Mouse (Mus musculus) thymus, postnatal 14 days (tissue): ENCODE results near the gene Tead1.

Source experiments
- DNase-seq: peaks from one replicate; pipeline ENCODE4 v3.0.0; 2021

Gene Tead1

DNA sequence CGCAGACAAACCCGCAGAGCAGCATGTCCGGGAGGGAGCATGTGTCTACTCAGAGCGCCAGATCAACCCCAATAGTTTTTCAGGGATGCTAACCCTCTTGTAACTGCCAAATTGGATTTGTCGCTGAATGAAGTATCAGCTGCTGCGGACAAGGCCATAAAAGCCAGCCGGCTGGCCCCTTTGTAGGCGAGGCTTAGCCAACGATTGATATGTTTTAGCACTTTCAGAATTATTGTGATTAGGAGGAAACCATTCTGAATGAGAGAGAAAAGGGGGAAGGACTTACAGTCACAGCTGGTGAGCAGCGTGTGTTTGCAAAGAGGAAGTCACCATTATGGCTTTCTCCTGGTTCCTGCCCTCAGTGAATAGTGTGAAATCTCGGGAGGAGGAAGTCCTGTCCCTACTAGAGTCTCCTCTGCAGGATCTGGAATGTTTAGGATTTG lies 146.2 kb downstream of the Tead1 start:
- DNase-seq, result no peak

- no peak for DNase-seq
Measured at GRCm38 (mm10) chr7:112826114-112826911, 147.2 kb downstream of the Tead1 start.

DNA sequence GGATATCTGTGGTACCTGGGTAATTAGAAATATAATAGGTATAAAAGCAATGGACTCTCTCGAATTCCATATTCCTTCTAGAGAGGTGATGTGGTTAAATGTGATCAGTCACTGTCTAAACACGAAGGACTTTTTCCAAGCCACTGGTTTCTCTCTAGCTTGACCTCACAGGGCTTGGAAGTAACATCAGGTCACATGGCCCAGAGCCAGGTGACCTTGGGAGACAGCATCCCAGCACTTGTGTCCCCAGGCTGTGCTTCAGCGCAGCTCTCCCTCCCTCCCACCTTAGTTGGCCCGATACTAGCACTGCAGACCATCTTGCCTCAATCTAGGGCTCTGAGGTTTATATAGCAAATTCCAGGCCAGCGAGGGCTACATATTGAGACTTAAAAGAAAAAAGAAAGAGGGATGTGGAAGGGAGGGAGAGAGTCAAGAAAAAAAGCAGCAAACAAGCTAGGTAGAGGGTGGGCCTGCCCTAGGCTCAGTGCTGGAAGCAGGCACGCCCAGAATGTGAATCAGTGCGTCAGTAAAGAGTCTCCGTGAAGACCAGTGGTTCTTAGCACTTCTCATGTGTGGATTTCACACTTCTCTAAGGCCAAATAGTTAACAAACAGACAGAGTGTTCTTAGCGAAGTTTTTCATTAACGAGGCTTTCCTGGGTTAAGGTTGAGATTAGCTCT lies 149.0 kb downstream of the Tead1 start:
- no peak for DNase-seq

GRCm38 (mm10) chr7:112828696-112829022 lies 149.5 kb downstream of the Tead1 start:
- DNase-seq, result no peak

DNA sequence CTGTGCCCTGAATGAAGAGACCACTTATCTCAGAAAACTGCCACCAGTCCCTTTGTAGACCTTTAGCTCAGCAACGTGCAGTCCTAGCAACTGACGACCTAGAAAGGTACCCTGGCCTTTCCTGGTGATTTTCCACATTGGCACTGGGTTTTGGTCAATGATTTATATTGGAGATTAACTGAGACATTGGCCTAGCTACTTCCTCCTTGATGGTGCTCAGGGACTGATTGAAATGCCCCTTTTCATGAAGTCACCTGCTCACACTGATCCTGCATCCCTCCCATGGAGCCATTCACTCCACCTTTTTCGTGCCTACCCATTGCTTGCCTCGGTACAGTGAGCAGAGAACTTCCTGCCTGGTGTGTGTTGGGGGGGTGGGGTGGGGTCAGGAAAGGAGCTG lies 151.8 kb downstream of the Tead1 start:
- no peak for DNase-seq

DNA sequence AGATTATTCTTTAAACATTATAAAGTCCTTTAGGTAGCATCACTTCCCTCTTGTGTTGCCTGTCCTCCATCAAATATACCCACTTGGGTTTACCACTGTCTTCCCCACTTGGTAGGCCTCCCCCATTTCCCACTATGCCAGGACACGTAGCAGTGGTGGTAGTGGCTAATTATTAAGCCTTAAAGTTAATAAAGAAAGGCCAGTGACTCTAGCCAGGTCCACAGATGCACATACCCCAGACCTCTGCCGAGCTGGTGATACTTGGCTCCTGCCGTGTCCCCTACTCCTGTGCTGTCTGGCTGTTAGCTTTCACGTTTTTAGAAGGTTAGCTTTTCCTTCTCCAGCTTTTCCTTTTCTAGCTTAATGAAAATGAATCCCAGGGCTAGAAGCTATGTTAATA lies 152.3 kb downstream of the Tead1 start:
- DNase-seq, result no peak

DNA sequence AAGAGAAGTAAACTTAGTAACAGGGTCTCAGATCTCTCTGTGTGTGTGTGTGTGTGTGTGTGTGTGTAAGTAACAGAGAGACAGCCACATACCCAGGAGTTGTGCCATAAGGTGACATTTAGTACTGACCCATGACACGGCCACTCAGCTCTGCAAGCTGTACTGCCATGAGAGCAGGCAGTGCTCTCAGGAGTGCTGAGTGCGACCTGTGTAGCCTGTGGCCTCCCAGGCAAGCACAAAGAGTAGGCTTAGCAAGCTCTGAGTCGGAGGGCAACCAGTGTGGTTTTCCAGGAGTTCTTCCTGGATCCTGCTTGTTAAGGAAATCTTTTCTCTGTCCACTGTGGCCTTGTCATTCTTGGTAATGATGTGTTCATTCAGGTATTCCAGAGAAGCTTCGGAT lies 154.0 kb downstream of the Tead1 start:
- DNase-seq, result no peak

DNA sequence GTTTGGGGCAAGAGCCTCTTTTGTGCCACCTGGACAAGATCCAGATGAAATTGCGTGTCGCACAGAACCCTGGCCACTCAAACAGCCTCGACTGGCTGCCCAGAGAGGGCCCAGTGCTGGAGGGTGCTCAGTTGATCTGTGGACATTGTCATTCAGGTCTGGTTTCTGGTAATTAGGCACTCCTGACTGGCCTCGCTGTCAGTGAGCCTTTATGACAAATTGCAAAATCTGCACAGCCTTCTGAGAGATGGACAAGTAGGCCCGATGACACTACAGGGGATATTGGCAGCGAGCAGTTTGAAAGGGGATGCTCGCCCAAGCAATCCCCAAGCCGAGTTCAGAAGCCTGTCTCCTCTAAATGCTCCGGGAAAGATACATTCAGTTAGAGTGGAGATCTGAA lies 157.0 kb downstream of the Tead1 start:
- DNase-seq, result no peak

GRCm38 (mm10) chr7:112838131-112838530 lies 159.0 kb downstream of the Tead1 start:
- no peak for DNase-seq

- DNase-seq, result no peak
Measured at GRCm38 (mm10) chr7:112840351-112840750, 161.2 kb downstream of the Tead1 start.

GRCm38 (mm10) chr7:112840890-112841289 lies 161.8 kb downstream of the Tead1 start:
- DNase-seq, result no peak

DNA sequence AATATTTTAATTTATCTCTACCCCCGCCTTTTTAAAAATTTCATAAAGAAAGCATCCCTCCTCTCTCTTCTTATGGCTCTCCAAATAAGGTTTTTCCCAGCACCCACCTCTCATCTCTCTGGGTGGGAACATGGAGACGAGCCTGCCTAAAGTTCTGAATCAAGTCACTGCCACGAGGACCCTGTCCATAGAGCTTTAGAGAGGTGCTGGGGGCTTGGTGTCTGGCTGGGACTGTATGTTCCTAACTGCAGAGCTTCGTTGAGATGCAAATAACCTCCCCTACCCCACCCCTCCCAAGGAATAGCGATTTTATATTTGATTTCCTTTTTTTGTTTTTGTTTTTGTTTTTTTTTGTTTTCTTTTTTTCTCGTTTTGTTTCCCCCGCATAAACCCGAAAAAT lies 162.4 kb downstream of the Tead1 start:
- no peak for DNase-seq

DNA sequence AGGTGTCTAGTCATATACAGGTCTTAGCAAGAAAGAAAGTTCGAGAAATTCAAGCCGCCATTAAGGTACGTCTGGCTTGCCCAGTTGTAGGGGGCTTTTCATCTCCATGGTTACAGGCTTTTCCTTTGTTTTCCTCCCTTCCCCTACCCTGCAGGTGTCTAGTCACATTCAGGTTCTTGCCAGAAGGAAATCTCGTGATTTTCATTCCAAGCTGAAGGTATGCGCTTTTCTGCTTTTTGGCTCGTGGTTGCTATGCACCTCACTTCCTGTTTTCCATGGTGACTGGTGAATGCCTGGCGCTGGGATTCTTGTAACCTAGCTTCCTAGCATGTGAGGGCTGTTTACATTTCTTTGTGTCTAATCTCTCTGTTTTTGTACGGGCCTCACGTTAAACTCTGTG lies 162.8 kb downstream of the Tead1 start:
- DNase-seq, result no peak

DNA sequence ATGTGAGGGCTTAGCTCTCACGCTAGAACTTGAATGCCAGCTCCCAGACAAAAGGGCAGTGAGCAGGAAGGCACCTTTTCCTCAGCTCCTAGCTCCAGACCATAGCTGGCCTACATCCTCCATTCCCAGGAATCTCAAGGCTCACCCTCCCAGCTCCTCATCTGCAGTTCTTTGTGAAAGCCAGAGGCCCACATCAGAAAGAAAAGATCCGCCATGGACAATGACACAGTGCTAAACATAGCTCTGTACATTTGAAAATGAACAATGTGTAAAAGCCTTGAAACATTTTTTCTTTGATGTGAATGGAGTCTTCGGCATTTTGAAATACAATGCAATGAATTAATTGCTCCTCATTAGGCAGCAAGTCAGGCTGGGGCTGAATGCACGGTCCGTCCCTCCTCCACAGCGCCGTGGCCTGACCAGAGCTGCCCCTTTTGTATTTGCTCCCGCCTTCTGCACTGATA lies 172.2 kb downstream of the Tead1 start:
- no peak for DNase-seq

- DNase-seq, result no peak
Measured at GRCm38 (mm10) chr7:112852149-112852839, 173.2 kb downstream of the Tead1 start.

- no peak for DNase-seq
Measured at GRCm38 (mm10) chr7:112853857-112854256, 174.7 kb downstream of the Tead1 start.

- DNase-seq, result no peak
Measured at GRCm38 (mm10) chr7:112854516-112854915, 175.4 kb downstream of the Tead1 start.

GRCm38 (mm10) chr7:112855419-112855818 lies 176.3 kb downstream of the Tead1 start:
- no peak for DNase-seq

- DNase-seq, result no peak
Measured at GRCm38 (mm10) chr7:112856121-112856571, 177.0 kb downstream of the Tead1 start.

DNA sequence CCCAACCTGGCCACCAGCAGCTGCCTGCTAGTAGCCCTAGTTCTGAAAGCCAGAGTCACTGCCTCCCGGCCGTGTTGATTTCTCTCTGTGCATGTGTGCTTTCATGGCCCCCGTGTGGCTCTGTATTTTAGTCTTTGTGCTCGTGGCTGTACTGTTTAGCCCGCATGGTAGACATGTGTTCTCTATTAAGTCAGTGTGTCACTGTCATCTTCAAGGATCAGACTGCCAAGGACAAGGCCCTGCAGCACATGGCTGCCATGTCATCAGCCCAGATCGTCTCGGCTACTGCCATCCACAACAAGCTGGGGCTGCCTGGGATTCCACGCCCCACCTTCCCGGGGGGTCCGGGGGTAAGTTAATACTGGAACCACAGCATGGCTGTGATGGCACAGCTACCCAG lies 177.5 kb downstream of the Tead1 start:
- no peak for DNase-seq

DNA sequence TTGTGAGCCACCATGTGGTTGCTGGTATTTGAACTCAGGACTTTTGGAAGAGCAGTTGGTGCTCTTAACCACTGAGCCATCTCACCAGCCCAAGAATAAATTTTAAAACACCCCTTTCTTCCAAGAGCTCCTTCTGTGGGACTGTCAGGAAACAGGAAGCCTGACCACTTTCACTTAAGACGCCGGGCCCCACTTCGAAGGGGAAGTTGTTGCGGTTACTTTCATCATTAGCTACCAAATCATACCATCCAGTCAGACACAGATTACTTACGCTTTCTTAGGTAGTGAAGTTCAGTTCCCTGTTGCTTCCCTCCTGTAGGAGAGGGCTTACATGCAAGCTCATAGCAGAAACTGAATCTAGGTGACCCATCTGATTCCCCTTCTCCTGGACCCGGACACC lies 180.8 kb downstream of the Tead1 start:
- no peak for DNase-seq

GRCm38 (mm10) chr7:112862086-112862485 lies 183.0 kb downstream of the Tead1 start:
- DNase-seq, result no peak

GRCm38 (mm10) chr7:112864188-112864587 lies 185.1 kb downstream of the Tead1 start:
- DNase-seq, result no peak

- no peak for DNase-seq
Measured at GRCm38 (mm10) chr7:112865739-112866138, 186.6 kb downstream of the Tead1 start.
